Mouse (Mus musculus) heart, adult 2 months (tissue): Measurements from ENCODE around the gene Has1.

Experiments
- CTCF ChIP-seq: fragments of 200-600 bp; IDR thresholded peaks from 2 replicates; pipeline ENCODE4 v1.8.1; 2022; ENCODE audit warnings: antibody characterized with exemption, mild to moderate bottlenecking, moderate library complexity
- EP300 ChIP-seq: fragments of 200-500 bp; IDR thresholded peaks from 2 replicates; pipeline ENCODE4 v1.6.1; 2011; ENCODE audit warnings: low read depth, low read length, control low read depth; ENCODE audit not compliant: insufficient read depth

GRCm38 (mm10) chr17:17883840-17884239 lies 28.8 kb upstream of the Has1 start, which contains the start of gene Fpr1:
- TF ChIP-seq EP300 (no peak), CTCF (no peak)
